Mouse (Mus musculus) left cerebral cortex, adult 11 months (tissue): Measurements from ENCODE around the gene Cd59a.

Experiments used
- DNase-seq: peaks from one replicate; pipeline ENCODE4 v3.0.0; 2022; ENCODE audit warnings: low spot score

Cd59a gene

DNA sequence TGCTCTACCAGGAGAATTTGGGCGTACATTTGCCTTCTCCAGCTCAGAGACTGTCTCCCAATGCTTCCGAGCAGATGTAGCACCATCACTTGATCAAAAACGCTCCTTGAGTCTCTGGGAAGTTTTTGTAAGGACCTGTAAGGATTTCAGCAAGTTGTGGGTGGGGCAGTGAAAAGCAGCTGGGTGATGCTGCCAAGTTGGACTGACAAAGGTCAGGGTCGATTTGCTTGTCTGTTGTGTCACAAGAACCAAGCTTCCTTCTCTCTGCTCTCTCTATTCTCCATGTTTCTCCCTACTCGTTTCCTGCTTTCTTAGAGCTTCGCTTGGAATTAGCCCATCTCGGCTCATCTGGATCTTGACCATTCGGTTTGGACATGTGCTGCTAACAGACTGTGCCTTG lies 46.5 kb downstream of the Cd59a start:
- DNase-seq, result no peak

GRCm38 (mm10) chr2:104144004-104144403 lies 48.4 kb downstream of the Cd59a start:
- no peak for DNase-seq

DNA sequence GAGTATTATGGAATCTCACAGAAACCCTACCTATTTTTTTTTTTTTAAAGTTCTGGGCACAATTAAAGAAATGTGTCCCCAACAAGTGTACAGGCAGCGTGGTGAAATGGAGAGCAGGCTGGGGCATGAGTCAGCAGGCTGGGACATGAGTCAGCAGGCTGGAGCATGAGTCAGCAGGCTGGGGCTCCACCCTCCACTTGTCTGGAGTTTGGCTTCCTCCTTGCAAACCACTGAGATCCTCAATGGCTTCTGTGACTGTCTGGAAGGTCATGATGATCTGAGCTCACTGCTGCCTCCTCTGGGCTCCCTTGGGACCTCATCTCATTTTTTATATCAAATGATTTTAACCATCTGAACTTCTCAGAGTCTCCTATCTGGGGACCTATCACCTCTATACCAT lies 50.4 kb downstream of the Cd59a start:
- DNase-seq, result no peak

GRCm38 (mm10) chr2:104147910-104148561 lies 52.4 kb downstream of the Cd59a start:
- DNase-seq, result no peak

GRCm38 (mm10) chr2:104150608-104151397 lies 55.2 kb downstream of the Cd59a start:
- no peak for DNase-seq

DNA sequence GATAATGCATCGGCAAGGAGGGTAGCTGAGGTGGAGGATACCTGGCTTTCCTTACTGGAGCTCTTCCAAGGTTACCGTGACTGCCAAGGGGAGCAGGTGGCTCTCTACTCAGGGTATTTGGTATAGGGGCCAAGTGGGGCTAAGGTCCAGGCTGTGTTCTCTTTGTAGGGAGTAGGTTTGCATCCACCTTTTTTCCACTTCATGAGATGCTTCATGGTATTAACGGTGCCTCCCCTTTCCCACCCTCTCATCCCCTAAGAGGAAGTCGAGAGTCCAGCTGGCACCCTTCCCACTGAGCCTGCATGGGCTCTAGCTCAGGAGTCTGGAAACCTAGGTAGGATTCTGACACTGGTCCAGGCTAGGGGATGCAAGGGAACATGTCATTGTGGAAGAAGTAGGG lies 57.7 kb downstream of the Cd59a start:
- no peak for DNase-seq

DNA sequence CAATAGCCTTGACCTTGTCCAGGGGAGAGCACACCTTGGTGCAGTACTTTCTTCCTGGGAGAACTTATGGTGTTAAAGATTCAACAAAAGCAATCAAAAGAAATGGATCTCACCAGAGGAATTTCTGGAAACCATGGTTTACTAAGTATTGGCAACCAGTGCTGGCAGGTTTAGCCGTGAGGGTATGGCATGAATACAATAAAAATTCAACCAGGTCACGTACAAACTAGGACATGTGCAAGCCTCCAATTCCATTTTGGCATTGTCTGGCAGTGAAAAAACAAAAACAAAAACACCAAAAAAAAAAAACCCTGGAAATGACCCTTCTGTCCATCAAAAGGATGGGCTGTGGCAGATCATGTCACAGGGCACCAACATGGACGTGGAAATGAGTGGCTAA lies 58.3 kb downstream of the Cd59a start:
- no peak for DNase-seq

GRCm38 (mm10) chr2:104157831-104158230 lies 62.2 kb downstream of the Cd59a start:
- no peak for DNase-seq

GRCm38 (mm10) chr2:104163418-104163817 lies 67.8 kb downstream of the Cd59a start:
- DNase-seq, result no peak

DNA sequence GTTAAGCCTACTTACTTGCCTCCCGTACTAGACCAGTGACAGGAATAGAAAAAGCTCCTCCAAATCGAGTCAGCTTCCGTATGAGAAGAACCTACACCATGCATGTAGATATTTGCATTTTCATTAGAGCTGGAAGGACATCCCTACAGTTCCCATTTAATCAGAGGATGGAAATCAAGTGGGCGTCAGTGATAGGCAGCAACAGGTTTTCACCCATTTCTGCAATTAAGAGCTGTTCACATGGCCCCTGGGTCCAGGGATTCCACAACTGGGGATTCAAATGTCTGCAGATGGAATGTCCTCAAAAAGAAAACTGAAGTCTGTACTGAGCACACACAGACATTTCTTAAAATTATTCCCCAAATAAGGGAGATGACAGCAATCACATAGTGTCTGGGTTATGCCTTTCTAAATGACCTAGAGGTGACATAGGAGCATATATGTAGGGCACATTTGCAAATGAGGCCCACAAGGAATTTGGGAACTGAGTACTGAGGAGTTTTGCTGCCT lies 68.4 kb downstream of the Cd59a start:
- no peak for DNase-seq
